Mouse (Mus musculus): ENCODE data around the gene Cenpb. TPM values are rescaled to one million over a fixed set of nuclear protein-coding genes. Genes with fewer than 3 reads are reported as not detected.

Cenpb gene
- polyA plus RNA-seq, 1 experiment, result 130 TPM

DNA sequence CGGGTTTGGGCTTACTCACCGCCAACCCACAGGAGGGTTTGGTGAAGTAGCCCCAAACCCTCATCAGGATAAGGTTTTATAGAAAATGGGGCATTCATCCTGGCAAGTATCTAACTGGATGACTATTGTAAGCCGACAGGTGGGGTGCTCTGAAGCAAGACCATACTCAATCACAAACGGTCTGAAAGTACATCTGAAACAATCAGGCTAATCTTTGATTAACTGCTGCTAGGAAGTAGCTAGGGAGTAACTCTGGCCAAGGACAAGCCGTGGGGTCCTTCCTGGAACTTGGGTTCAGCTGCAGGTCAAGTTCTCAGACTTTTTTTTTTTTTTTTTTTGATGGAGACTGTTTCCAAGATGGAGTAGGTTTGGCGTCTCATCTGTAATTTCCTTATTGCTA lies 11.9 kb downstream of the Cenpb start:
- H3K27me3 ChIP-seq (ENCODE audit: control insufficient read depth, insufficient read depth, insufficient read length), result no peaks in the 10 kb centered on the region

GRCm38 (mm10) chr2:131166172-131166571 lies 13.7 kb downstream of the Cenpb start:
- H3K4me3 ChIP-seq, result no peak overlapping the region
- H3K79me2 ChIP-seq (ENCODE audit: control insufficient read depth, insufficient read depth), result no peaks in the 10 kb centered on the region
- no peak overlapping the region for H3ac ChIP-seq (ENCODE audit: control insufficient read depth, insufficient read length)
- H3K36me3 ChIP-seq (ENCODE audit: control insufficient read depth, insufficient read depth), result no peaks in the 10 kb centered on the region
- H3K27me3 ChIP-seq (ENCODE audit: control insufficient read depth, insufficient read depth, insufficient read length), result no peaks in the 10 kb centered on the region
- TF ChIP-seq SRF (IDR thresholded peaks at IDR 0.05; ENCODE audit: control insufficient read depth, insufficient read length, low read depth) (no peak), REST (IDR thresholded peaks at IDR 0.05; ENCODE audit: insufficient read depth, insufficient read length) (no peak), MYOG (IDR thresholded peaks at IDR 0.05; ENCODE audit: control insufficient read depth in 1 of 3, insufficient read depth in 1 of 3, insufficient read length in 2 of 3, low read depth in 2 of 3) (no peak), E2F4 (IDR thresholded peaks at IDR 0.05; ENCODE audit: insufficient read depth) (no peak), POLR2A (IDR thresholded peaks at IDR 0.05; ENCODE audit: insufficient read length, low read depth) (no peak), MAX (IDR thresholded peaks at IDR 0.05; ENCODE audit: low read depth) (no peak), CEBPB (IDR thresholded peaks at IDR 0.05; ENCODE audit: insufficient read depth, poor library complexity, severe bottlenecking) (no peak), USF1 (IDR thresholded peaks at IDR 0.05; ENCODE audit: low read depth) (no peak), POLR2AphosphoS2 (IDR thresholded peaks at IDR 0.05; ENCODE audit: insufficient read length, low read depth) (no peak), MYOD1 (IDR thresholded peaks at IDR 0.05; ENCODE audit: control insufficient read depth in 1 of 3, insufficient read length in 2 of 3, low read depth in 2 of 3) (no peak), TCF3 (IDR thresholded peaks at IDR 0.05; ENCODE audit: insufficient read length, low read depth) (no peak), TCF12 (IDR thresholded peaks at IDR 0.05; ENCODE audit: insufficient read depth, poor library complexity, severe bottlenecking) (no peak)
- no peak overlapping the region for H3K4me2 ChIP-seq (ENCODE audit: low read depth)

More for the DNA sequence above, 11.9 kb downstream of the Cenpb start:
- Histone ChIP-seq H3K4me2 (ENCODE audit: low read depth) (no peak overlapping the region), H3K4me3 (no peak overlapping the region), H3K36me3 (ENCODE audit: control insufficient read depth, insufficient read depth) (no peaks in the 10 kb centered on the region), H3K79me2 (ENCODE audit: control insufficient read depth, insufficient read depth) (no peaks in the 10 kb centered on the region), H3ac (ENCODE audit: control insufficient read depth, insufficient read length) (no peak overlapping the region)
- TF ChIP-seq SRF (IDR thresholded peaks at IDR 0.05; ENCODE audit: control insufficient read depth, insufficient read length, low read depth) (no peak), TCF12 (IDR thresholded peaks at IDR 0.05; ENCODE audit: insufficient read depth, poor library complexity, severe bottlenecking) (no peak), MYOG (IDR thresholded peaks at IDR 0.05; ENCODE audit: control insufficient read depth in 1 of 3, insufficient read depth in 1 of 3, insufficient read length in 2 of 3, low read depth in 2 of 3) (no peak), MAX (IDR thresholded peaks at IDR 0.05; ENCODE audit: low read depth) (no peak), CEBPB (IDR thresholded peaks at IDR 0.05; ENCODE audit: insufficient read depth, poor library complexity, severe bottlenecking) (no peak)

DNA sequence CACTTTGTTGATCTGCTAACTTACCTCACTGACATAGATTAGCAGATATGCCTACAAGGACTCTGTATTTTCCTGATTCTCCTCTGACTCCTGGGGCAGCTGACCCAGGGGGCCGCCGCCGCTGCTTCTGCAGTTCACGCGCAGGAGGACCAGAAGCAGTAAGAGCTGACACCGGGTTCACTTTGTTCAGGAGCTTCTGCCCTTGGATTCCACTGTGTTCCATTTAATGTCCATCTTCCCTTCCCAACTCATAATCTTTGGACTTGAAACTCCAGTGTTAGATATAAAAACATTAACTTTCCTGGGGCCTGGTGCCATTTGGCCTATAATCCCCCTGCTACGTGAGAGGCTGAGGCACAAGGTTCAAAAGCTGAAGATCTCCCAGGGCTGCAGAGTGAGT lies 15.9 kb downstream of the Cenpb start:
- Histone ChIP-seq H3K4me3 (no peak overlapping the region), H3K79me2 (ENCODE audit: control insufficient read depth, insufficient read depth) (peaks cover 6% of the 10 kb centered on the region), H3K27me3 (ENCODE audit: control insufficient read depth, insufficient read depth, insufficient read length) (no peaks in the 10 kb centered on the region), H3K4me2 (ENCODE audit: low read depth) (no peak overlapping the region), H3ac (ENCODE audit: control insufficient read depth, insufficient read length) (no peak overlapping the region), H3K36me3 (ENCODE audit: control insufficient read depth, insufficient read depth) (no peaks in the 10 kb centered on the region)
- no peak for TF ChIP-seq MAX (IDR thresholded peaks at IDR 0.05; ENCODE audit: low read depth)

- TF ChIP-seq POLR2A (IDR thresholded peaks at IDR 0.05; ENCODE audit: insufficient read length, low read depth) (no peak), MYOD1 (IDR thresholded peaks at IDR 0.05; ENCODE audit: control insufficient read depth in 1 of 3, insufficient read length in 2 of 3, low read depth in 2 of 3) (no peak), TCF3 (IDR thresholded peaks at IDR 0.05; ENCODE audit: insufficient read length, low read depth) (no peak), USF1 (IDR thresholded peaks at IDR 0.05; ENCODE audit: low read depth) (no peak), SRF (IDR thresholded peaks at IDR 0.05; ENCODE audit: control insufficient read depth, insufficient read length, low read depth) (no peak), CEBPB (IDR thresholded peaks at IDR 0.05; ENCODE audit: insufficient read depth, poor library complexity, severe bottlenecking) (no peak), MYOG (IDR thresholded peaks at IDR 0.05; ENCODE audit: control insufficient read depth in 1 of 3, insufficient read depth in 1 of 3, insufficient read length in 2 of 3, low read depth in 2 of 3) (no peak), E2F4 (IDR thresholded peaks at IDR 0.05; ENCODE audit: insufficient read depth) (no peak), TCF12 (IDR thresholded peaks at IDR 0.05; ENCODE audit: insufficient read depth, poor library complexity, severe bottlenecking) (no peak), POLR2AphosphoS2 (IDR thresholded peaks at IDR 0.05; ENCODE audit: insufficient read length, low read depth) (no peak), REST (IDR thresholded peaks at IDR 0.05; ENCODE audit: insufficient read depth, insufficient read length) (no peak), MAX (IDR thresholded peaks at IDR 0.05; ENCODE audit: low read depth) (no peak)
- Histone ChIP-seq H3K79me2 (ENCODE audit: control insufficient read depth, insufficient read depth) (peaks cover 11% of the 10 kb centered on the region), H3ac (ENCODE audit: control insufficient read depth, insufficient read length) (peak overlapping the region; percentile 20), H3K4me3 (peak overlapping the region; percentile 59), H3K36me3 (ENCODE audit: control insufficient read depth, insufficient read depth) (no peaks in the 10 kb centered on the region), H3K27me3 (ENCODE audit: control insufficient read depth, insufficient read depth, insufficient read length) (no peaks in the 10 kb centered on the region), H3K4me2 (ENCODE audit: low read depth) (peak overlapping the region; percentile 95)
Observed at GRCm38 (mm10) chr2:131160671-131161111, 19.2 kb downstream of the Cenpb start.

DNA sequence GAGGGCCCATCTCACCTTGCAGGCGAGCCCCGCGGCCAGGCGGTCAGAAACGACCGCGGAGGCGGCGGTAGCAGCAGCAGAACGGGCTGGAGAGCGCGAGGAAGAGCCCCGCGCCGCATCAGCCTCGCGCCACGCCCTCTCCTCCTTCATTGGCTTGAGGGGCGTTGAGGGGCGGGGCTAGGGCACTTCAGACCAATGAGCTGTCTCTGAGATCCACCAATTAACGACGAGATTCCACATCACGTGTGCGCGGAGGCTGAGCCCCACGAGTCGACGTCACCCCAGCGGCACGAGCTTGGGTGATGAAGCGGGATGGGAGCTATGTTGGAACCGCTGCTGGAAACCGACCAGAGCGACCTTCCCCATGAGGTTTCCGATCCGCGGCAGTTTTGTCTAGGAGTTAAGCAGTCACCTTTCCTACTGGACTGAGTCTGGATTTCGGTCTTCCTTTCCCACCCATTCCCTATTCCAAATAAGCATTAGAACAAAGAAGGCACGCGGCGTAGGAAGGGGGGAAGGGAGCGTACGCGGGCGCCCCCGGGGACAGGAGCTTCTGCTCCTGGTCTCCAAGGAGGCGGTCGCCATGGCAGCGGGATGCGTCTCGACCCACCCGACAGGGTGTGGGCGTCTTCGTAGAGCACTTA lies 19.8 kb downstream of the Cenpb start, which contains the start of gene 1700037H04Rik:
Gene 1700037H04Rik, minus strand, starts transcription at position 144 of the 644 bp plus-strand sequence.
- no peak for TF ChIP-seq MYOG (IDR thresholded peaks at IDR 0.05; ENCODE audit: control insufficient read depth in 1 of 3, insufficient read depth in 1 of 3, insufficient read length in 2 of 3, low read depth in 2 of 3)
- TF ChIP-seq E2F4 (IDR thresholded peaks at IDR 0.05; ENCODE audit: insufficient read depth), result peak; percentile 35
- TF ChIP-seq TCF12 (IDR thresholded peaks at IDR 0.05; ENCODE audit: insufficient read depth, poor library complexity, severe bottlenecking), result no peak
- TF ChIP-seq POLR2A (IDR thresholded peaks at IDR 0.05; ENCODE audit: insufficient read length, low read depth), result peak; percentile 90
- peak; percentile 66 for TF ChIP-seq SRF (IDR thresholded peaks at IDR 0.05; ENCODE audit: control insufficient read depth, insufficient read length, low read depth)
- TF ChIP-seq CEBPB (IDR thresholded peaks at IDR 0.05; ENCODE audit: insufficient read depth, poor library complexity, severe bottlenecking), result no peak
- peak; percentile 88 for TF ChIP-seq POLR2AphosphoS2 (IDR thresholded peaks at IDR 0.05; ENCODE audit: insufficient read length, low read depth)
- TF ChIP-seq REST (IDR thresholded peaks at IDR 0.05; ENCODE audit: insufficient read depth, insufficient read length), result no peak
- TF ChIP-seq TCF3 (IDR thresholded peaks at IDR 0.05; ENCODE audit: insufficient read length, low read depth), result no peak
- TF ChIP-seq USF1 (IDR thresholded peaks at IDR 0.05; ENCODE audit: low read depth), result peak; percentile 99
- no peak for TF ChIP-seq MYOD1 (IDR thresholded peaks at IDR 0.05; ENCODE audit: control insufficient read depth in 1 of 3, insufficient read length in 2 of 3, low read depth in 2 of 3)
- peak; percentile 59 for TF ChIP-seq MAX (IDR thresholded peaks at IDR 0.05; ENCODE audit: low read depth)

More for the DNA sequence above, 19.8 kb downstream of the Cenpb start, which contains the start of gene 1700037H04Rik:
- H3K79me2 ChIP-seq (ENCODE audit: control insufficient read depth, insufficient read depth), result peaks cover 11% of the 10 kb centered on the region
- H3K4me3 ChIP-seq, result peak within 1 kb of the TSS; percentile 59
- no peaks in the 10 kb centered on the region for H3K36me3 ChIP-seq (ENCODE audit: control insufficient read depth, insufficient read depth)
- peak within 1 kb of the TSS; percentile 20 for H3ac ChIP-seq (ENCODE audit: control insufficient read depth, insufficient read length)
- no peaks in the 10 kb centered on the region for H3K27me3 ChIP-seq (ENCODE audit: control insufficient read depth, insufficient read depth, insufficient read length)
- H3K4me2 ChIP-seq (ENCODE audit: low read depth), result peak within 1 kb of the TSS; percentile 95

All from myocyte (in vitro differentiated cells).